8 mouse cellular contexts compared by ENCODE assay signal in genomic region chr5:123228524-123228922, GRCm38 (mm10). TPM values are rescaled to one million over a fixed set of nuclear protein-coding genes. Genes with fewer than 3 reads are reported as not detected.
DNase-seq lines count a peak whose midpoint lies in the region; ATAC-seq and TF ChIP-seq lines count a peak whose summit lies in the region.

No protein-coding gene starts in this region.

- H3K36me3 ChIP-seq in heart, embryonic 10.5 days, result peaks cover 13% of the 10 kb centered on the region; the same call in 1 of the 2 replicates
- H3K36me3 ChIP-seq in E14TG2a.4 (ENCODE audit: insufficient read depth, low read length), result peaks cover 3% of the 10 kb centered on the region; the same call in 1 of the 2 replicates
- H3K36me3 ChIP-seq in forebrain, embryonic 12.5 days (replicated peaks), result peaks cover 10% of the 10 kb centered on the region; the same call in 1 of the 2 replicates
- peaks cover 5% of the 10 kb centered on the region; the same call in 1 of the 2 replicates for H3K36me3 ChIP-seq in liver, embryonic 14.5 days (replicated peaks; ENCODE audit: control insufficient read depth, insufficient read depth, low read depth)

- no peak for ATAC-seq in forebrain, embryonic 12.5 days (ENCODE audit: low FRiP score)
- peak; percentile 40; the same call in 1 of the 2 replicates for ATAC-seq in liver, embryonic 14.5 days (ENCODE audit: insufficient read depth)

- H3K4me1 ChIP-seq in heart, embryonic 10.5 days, result peaks cover 4% of the 10 kb centered on the region; the same call in 1 of the 2 replicates
- H3K4me1 ChIP-seq in E14TG2a.4 (replicated peaks; ENCODE audit: low read depth, low read length), result peaks cover 16% of the 10 kb centered on the region
- H3K4me1 ChIP-seq in forebrain, embryonic 12.5 days, result peaks cover 10% of the 10 kb centered on the region
- H3K4me1 ChIP-seq in liver, embryonic 14.5 days (replicated peaks; ENCODE audit: control insufficient read depth in 2 of 2, insufficient read depth in 2 of 2, low read length in 1 of 2), result peaks cover 11 to 12% of the 10 kb centered on the region in 2 experiments

- peak overlapping the region; percentile 86 for H3K27ac ChIP-seq in heart, embryonic 10.5 days
- H3K27ac ChIP-seq in forebrain, embryonic 12.5 days, result no peak overlapping the region
- H3K27ac ChIP-seq in liver, embryonic 14.5 days, result peak overlapping the region; percentile 76

- peak overlapping the region; percentile 66 for H3K4me2 ChIP-seq in forebrain, embryonic 12.5 days
- peak overlapping the region; percentile 90 for H3K4me2 ChIP-seq in liver, embryonic 14.5 days (ENCODE audit: low read depth)

- H3K4me3 ChIP-seq in heart, embryonic 10.5 days, result peak overlapping the region; percentile 74
- H3K4me3 ChIP-seq in E14TG2a.4 (replicated peaks; ENCODE audit: low read length), result peak overlapping the region; percentile 88
- peak overlapping the region; percentile 76 for H3K4me3 ChIP-seq in forebrain, embryonic 12.5 days (replicated peaks)
- H3K4me3 ChIP-seq in liver, embryonic 14.5 days (ENCODE audit: insufficient read depth in 1 of 2, low read depth in 2 of 2, low read length in 2 of 2), result peak overlapping the region; percentile 73 to 94

- H3K27me3 ChIP-seq in heart, embryonic 10.5 days (ENCODE audit: insufficient read depth, poor library complexity, severe bottlenecking), result no peaks in the 10 kb centered on the region
- H3K27me3 ChIP-seq in E14TG2a.4 (ENCODE audit: insufficient read depth, low read length), result no peaks in the 10 kb centered on the region
- H3K27me3 ChIP-seq in forebrain, embryonic 12.5 days, result no peaks in the 10 kb centered on the region
- no peaks in the 10 kb centered on the region for H3K27me3 ChIP-seq in liver, embryonic 14.5 days (ENCODE audit: control insufficient read depth, insufficient read depth, low read length)

- no peak for TF ChIP-seq CTCF in E14TG2a.4 (conservative IDR thresholded peaks at IDR 0.05; ENCODE audit: low read length)
- no peak for TF ChIP-seq CTCF in liver, embryonic 14.5 days (IDR thresholded peaks at IDR 0.05; ENCODE audit: low read depth)

- H3K9me3 ChIP-seq in heart, embryonic 10.5 days, result no peaks in the 10 kb centered on the region
- no peaks in the 10 kb centered on the region for H3K9me3 ChIP-seq in E14TG2a.4 (ENCODE audit: low read length)
- H3K9me3 ChIP-seq in forebrain, embryonic 12.5 days, result no peaks in the 10 kb centered on the region
- H3K9me3 ChIP-seq in liver, embryonic 14.5 days (ENCODE audit: control insufficient read depth, low read length), result no peaks in the 10 kb centered on the region

- WGBS in heart, embryonic 10.5 days, result 8% methylated on average over 15 of the region's 15 CpGs
- 4% methylated on average over 15 of the region's 15 CpGs for WGBS in forebrain, embryonic 12.5 days
- WGBS in liver, embryonic 14.5 days (ENCODE audit: insufficient replicate concordance), result 6% methylated on average over 15 of the region's 15 CpGs

- TF ChIP-seq EP300 in liver, embryonic 14.5 days (IDR thresholded peaks at IDR 0.05; ENCODE audit: low read depth), result no peak

- DNase-seq in heart, embryonic 10.5 days (ENCODE audit: low spot score), result peak; percentile 63
- DNase-seq in heart, adult 18-20 months, result no peak
- no peak for DNase-seq in liver, embryonic 14.5 days (ENCODE audit: low read depth in 3 of 3, low spot score in 3 of 3)
- no peak for DNase-seq in gastrocnemius, postnatal 25 days
- DNase-seq in B cell, adult 2 months, result no peak
- no peak for DNase-seq in kidney, postnatal 4 days

- peak overlapping the region; percentile 80 for H3K9ac ChIP-seq in forebrain, embryonic 12.5 days
- H3K9ac ChIP-seq in liver, embryonic 14.5 days (replicated peaks), result peak overlapping the region; percentile 96

RNA-seq across cellular contexts. Expression of gene Wdr66, which starts 23.4 kb away (rescaled TPM):
- 0.53 and 0.79 TPM in 2 replicates for polyA plus RNA-seq in heart, embryonic 10.5 days (2016; fragmentation: Nextera tagmentation; extraction: Ambion mirVana)
- under 1 TPM; 0.62 to 0.94 TPM for total RNA-seq in heart, adult 18-20 months (2021)
- 1.3 and 2.3 TPM in 2 replicates for polyA plus RNA-seq in forebrain, embryonic 12.5 days (2016; fragmentation: Nextera tagmentation; extraction: Ambion mirVana)
- 0.11 and 0.16 TPM in 2 replicates for polyA plus RNA-seq in liver, embryonic 14.5 days (2012; rRNA removed)
- polyA plus RNA-seq in liver, embryonic 14.5 days (2014; fragmentation: Nextera tagmentation; extraction: Ambion mirVana), result 0.10 TPM in 1 of 2 replicates, not detected in the other
- total RNA-seq in gastrocnemius, postnatal 25 days (2021), result 1 to 10 TPM; 1.1 to 1.9 TPM

RNA-seq across cellular contexts. Expression of gene Hpd, which starts 46.0 kb away (rescaled TPM):
- 0.35 TPM in 1 of 2 replicates, not detected in the other for polyA plus RNA-seq in heart, embryonic 10.5 days (2016; fragmentation: Nextera tagmentation; extraction: Ambion mirVana)
- total RNA-seq in heart, adult 18-20 months (2021), result under 1 TPM in 1 of 2 experiments, not detected in 1; 0.51 TPM
- not detected in 2 replicates for polyA plus RNA-seq in forebrain, embryonic 12.5 days (2016; fragmentation: Nextera tagmentation; extraction: Ambion mirVana)
- polyA plus RNA-seq in liver, embryonic 14.5 days (2012; rRNA removed), result 28.7 and 29.2 TPM in 2 replicates
- polyA plus RNA-seq in liver, embryonic 14.5 days (2014; fragmentation: Nextera tagmentation; extraction: Ambion mirVana), result 26.7 and 37.0 TPM in 2 replicates
- total RNA-seq in gastrocnemius, postnatal 25 days (2021), result not detected

RNA-seq across cellular contexts. Expression of gene Psmd9, which starts 59.3 kb away (rescaled TPM):
- polyA plus RNA-seq in heart, embryonic 10.5 days (2016; fragmentation: Nextera tagmentation; extraction: Ambion mirVana), result 73.2 and 85.3 TPM in 2 replicates
- total RNA-seq in heart, adult 18-20 months (2021), result 10 to 100 TPM; 12.9 to 17.0 TPM
- polyA plus RNA-seq in forebrain, embryonic 12.5 days (2016; fragmentation: Nextera tagmentation; extraction: Ambion mirVana), result 66.5 and 71.6 TPM in 2 replicates
- polyA plus RNA-seq in liver, embryonic 14.5 days (2012; rRNA removed), result 17.4 and 26.6 TPM in 2 replicates
- polyA plus RNA-seq in liver, embryonic 14.5 days (2014; fragmentation: Nextera tagmentation; extraction: Ambion mirVana), result 51.4 and 55.1 TPM in 2 replicates
- total RNA-seq in gastrocnemius, postnatal 25 days (2021), result 10 to 100 TPM; 14.2 to 15.2 TPM

Comparison
In these comparisons a context has a peak if more than half of its experiments do, and no peak if none do; other contexts are left out.
1. RNA of gene Hpd, which starts 46.0 kb away (polyA plus RNA-seq): 26.7 to 37.0 TPM in liver, embryonic 14.5 days; 0.35 TPM in heart, embryonic 10.5 days and not detected in forebrain, embryonic 12.5 days; every median in the first group is over 10 times any median in the second.
2. Peak in every context shown above with its lines, with median percentiles within 50 percentile points of each other: H3K4me3 ChIP-seq.